Mouse (Mus musculus) liver, adult 2 months (tissue): Measurements from ENCODE around the gene Kalrn. TPM values are rescaled to one million over a fixed set of nuclear protein-coding genes. Genes with fewer than 3 reads are reported as not detected.

Experiments used
- DNase-seq: peaks from one replicate; pipeline ENCODE4 v3.0.0-alpha.2; 2011; ENCODE audit warnings: low read depth, low spot score; ENCODE audit errors: extremely low read depth
- H3K27ac ChIP-seq: fragments of 200-500 bp; replicated peaks from 2 replicates; pipeline ENCODE4 v1.5.1; 2012; ENCODE audit warnings: low read depth, mild to moderate bottlenecking, control low read depth, inconsistent platforms, low read length; ENCODE audit not compliant: insufficient read depth
- H3K27me3 ChIP-seq: fragments of 200-500 bp; 2 replicates; pipeline ENCODE4 v1.6.1; 2012; ENCODE audit warnings: mild to moderate bottlenecking, moderate library complexity, low read length, inconsistent platforms; ENCODE audit not compliant: control insufficient read depth, insufficient read depth
- H3K36me3 ChIP-seq: fragments of 200-500 bp; 2 replicates; pipeline ENCODE4 v1.6.1; 2012; ENCODE audit warnings: low read length, inconsistent platforms; ENCODE audit not compliant: control insufficient read depth, insufficient read depth
- H3K4me1 ChIP-seq: fragments of 200-500 bp; 2 replicates; pipeline ENCODE4 v1.6.1; 2011; ENCODE audit warnings: low read length; ENCODE audit not compliant: control insufficient read depth, insufficient read depth
- H3K4me3 ChIP-seq: fragments of 200-500 bp; 2 replicates; pipeline ENCODE4 v1.5.1; 2011; ENCODE audit warnings: low read depth, mild to moderate bottlenecking, control low read depth, low read length, moderate library complexity; ENCODE audit not compliant: insufficient read depth
- H3K79me2 ChIP-seq: fragments of 200-500 bp; 2 replicates; pipeline ENCODE4 v1.6.1; 2012; ENCODE audit warnings: inconsistent platforms, mild to moderate bottlenecking, low read length, moderate library complexity; ENCODE audit not compliant: control insufficient read depth, insufficient read depth
- H3K9ac ChIP-seq: fragments of 200-500 bp; 2 replicates; pipeline ENCODE4 v1.6.1; 2012; ENCODE audit warnings: low read depth, mild to moderate bottlenecking, control low read depth, inconsistent platforms, low read length
- CTCF ChIP-seq: fragments of 200-500 bp; IDR thresholded peaks from 2 replicates; pipeline ENCODE4 v1.5.1; 2011; ENCODE audit warnings: low read depth, low read length, control low read depth
- POLR2A ChIP-seq: fragments of 200-500 bp; IDR thresholded peaks from 2 replicates; pipeline ENCODE4 v1.6.1; 2011; ENCODE audit warnings: low read length, control low read depth; ENCODE audit not compliant: insufficient read depth; ENCODE audit errors: extremely low read depth
- WGBS: fragments of 180-500 bp; shearing (Covaris S2); methylation state at CpG from one replicate; pipeline ENCODE4 v1.1.7; 2018; 5-methylcytosine and 5-hydroxymethylcytosine counted together
- polyA plus RNA-seq: library from polyadenylated mRNA; depleted of rRNA; stranded (reverse); fragments of >200 nt; gene quantifications from 2 replicates; pipeline ENCODE4 v1.2.3, GENCODE M21; 2012
- total RNA-seq: library from RNA; depleted of rRNA; stranded (reverse); fragments of >200 nt; gene quantifications from 2 replicates; pipeline ENCODE4 v1.2.3, GENCODE M21; 2014

The Kalrn gene
- total and polyA plus RNA-seq, 2 experiments: 14.0 to 34.8 TPM

DNA sequence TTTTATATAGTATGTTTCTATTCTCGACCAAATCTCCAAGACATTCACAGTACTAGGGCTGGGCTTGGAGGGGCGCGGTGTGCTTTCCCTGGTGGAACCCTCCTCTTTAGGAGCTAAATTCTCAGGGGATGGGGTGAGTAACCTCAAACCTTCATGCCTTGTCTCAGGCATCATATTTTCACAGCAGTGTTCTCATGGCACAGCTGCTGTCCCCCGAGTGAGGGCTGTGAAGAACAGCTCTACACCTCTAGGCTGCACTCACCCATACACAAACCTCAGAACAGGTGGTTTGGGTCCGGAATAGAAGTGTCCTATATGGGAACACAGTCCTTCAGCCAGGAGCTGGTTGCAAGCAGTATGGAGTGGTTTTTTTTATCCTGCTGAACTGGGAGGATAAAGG lies 245.4 kb downstream of the Kalrn start:
- H3K79me2 ChIP-seq: no peaks in the 10 kb centered on the region
- DNase-seq: no peak
- 87% methylated on average over 5 of the region's 5 CpGs for WGBS

DNA sequence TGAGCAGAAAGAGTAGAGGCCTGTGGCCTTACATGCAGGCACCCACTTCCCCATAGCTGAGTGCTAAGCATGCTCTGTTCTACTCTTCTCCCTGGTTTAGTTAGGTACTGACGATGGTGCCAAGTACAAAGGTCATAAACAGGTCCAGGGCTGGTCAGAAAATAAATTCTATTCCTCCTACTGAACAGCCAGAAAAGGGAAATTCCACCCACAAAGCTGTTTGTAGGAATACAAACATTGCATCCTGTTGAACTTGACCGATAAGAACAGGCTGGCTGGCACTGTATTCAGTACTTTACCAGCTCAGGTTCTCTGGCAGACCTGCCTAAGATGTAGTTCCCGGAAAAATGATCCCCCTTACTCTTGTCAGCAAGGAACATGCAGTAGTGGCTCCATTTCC lies 247.5 kb downstream of the Kalrn start:
- WGBS: 8% methylated on average over 3 of the region's 3 CpGs
- Histone ChIP-seq H3K36me3 (no peaks in the 10 kb centered on the region), H3K9ac (no peak overlapping the region), H3K4me1 (peaks cover 19% of the 10 kb centered on the region), H3K4me3 (no peak overlapping the region), H3K27ac (peak overlapping the region; percentile 51), H3K79me2 (no peaks in the 10 kb centered on the region), H3K27me3 (no peaks in the 10 kb centered on the region)
- TF ChIP-seq CTCF (no peak), POLR2A (no peak)
- peak; percentile 97 for DNase-seq

More for the DNA sequence above, 245.4 kb downstream of the Kalrn start:
- Histone ChIP-seq H3K27ac (no peak overlapping the region), H3K27me3 (no peaks in the 10 kb centered on the region), H3K36me3 (no peaks in the 10 kb centered on the region), H3K4me3 (no peak overlapping the region), H3K9ac (no peak overlapping the region), H3K4me1 (peaks cover 19% of the 10 kb centered on the region)
- TF ChIP-seq POLR2A (no peak), CTCF (no peak)

DNA sequence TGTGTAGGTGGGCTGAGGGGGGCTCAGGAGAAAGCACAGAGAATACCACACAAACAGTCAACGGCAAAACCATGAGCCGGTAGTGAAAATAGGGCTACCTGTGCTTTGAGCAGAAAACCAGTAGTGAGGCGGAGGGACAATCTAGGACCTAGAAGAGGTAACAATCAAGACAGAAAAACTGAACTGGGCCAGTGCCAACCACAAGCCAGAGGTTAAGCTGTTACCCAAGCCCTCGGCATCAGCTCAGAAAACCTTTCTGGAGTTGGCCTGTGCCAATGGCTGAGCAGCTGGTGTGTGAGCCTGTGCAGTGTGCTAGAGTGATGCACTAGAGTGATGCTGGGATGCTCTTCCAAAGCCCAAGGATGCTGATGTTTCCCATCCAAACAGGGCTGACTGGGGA lies 248.2 kb downstream of the Kalrn start:
- peaks cover 25% of the 10 kb centered on the region for H3K4me1 ChIP-seq
- no peak overlapping the region for H3K4me3 ChIP-seq
- no peak overlapping the region for H3K9ac ChIP-seq
- H3K79me2 ChIP-seq: no peaks in the 10 kb centered on the region
- H3K27ac ChIP-seq: peak overlapping the region; percentile 51
- TF ChIP-seq POLR2A: no peak
- no peaks in the 10 kb centered on the region for H3K36me3 ChIP-seq
- 46% methylated on average over 4 of the region's 4 CpGs for WGBS
- peak; percentile 79 for DNase-seq
- H3K27me3 ChIP-seq: no peaks in the 10 kb centered on the region

DNA sequence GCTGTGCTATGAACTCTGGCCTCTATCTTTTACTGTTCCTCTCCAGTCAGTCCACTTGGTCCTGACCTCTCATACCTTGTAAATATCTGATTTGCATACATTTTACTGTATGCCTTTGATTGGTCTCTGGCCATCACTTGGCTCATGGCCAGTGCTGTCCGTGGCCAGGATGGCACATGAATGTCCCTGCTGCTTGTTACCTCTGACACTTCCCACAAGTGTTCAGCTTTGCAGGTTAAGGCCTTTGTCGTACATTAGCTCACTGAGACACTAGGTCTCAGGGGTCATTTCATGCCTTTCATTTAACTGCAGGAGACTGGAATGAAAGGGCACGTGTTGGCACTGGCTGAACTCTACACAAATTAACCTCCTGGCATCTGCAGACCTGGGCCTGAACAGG lies 248.6 kb downstream of the Kalrn start:
- WGBS: 24% methylated on average over 3 of the region's 3 CpGs
- H3K4me1 ChIP-seq: peaks cover 29% of the 10 kb centered on the region
- no peak for TF ChIP-seq CTCF
- TF ChIP-seq POLR2A: no peak
- no peaks in the 10 kb centered on the region for H3K79me2 ChIP-seq
- H3K9ac ChIP-seq: no peak overlapping the region
- no peaks in the 10 kb centered on the region for H3K27me3 ChIP-seq
- peak; percentile 62 for DNase-seq
- no peak overlapping the region for H3K4me3 ChIP-seq
- peak overlapping the region; percentile 8; the same call in 1 of the 2 replicates for H3K27ac ChIP-seq
- H3K36me3 ChIP-seq: no peaks in the 10 kb centered on the region

DNA sequence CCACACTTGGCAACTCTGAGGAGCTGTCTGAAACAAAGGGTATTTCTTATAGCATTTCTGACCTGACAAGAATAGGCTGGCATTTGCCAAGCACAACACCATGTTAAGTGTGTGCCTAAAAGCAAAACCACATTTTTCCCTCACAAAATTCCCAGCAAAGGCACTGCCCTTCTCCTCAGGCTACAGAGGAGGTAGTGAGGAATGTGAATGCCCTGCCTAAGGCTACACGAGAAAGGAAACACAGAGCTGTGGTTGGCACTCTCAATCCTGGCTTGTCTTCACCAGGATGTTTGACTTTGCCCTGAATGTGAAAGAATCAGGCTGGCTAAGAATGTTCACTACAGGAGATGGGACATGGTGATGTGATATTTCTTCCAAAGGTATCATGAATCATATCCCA lies 249.8 kb downstream of the Kalrn start:
- Histone ChIP-seq H3K79me2 (no peaks in the 10 kb centered on the region), H3K36me3 (no peaks in the 10 kb centered on the region), H3K9ac (no peak overlapping the region), H3K4me1 (peaks cover 28% of the 10 kb centered on the region), H3K4me3 (no peak overlapping the region), H3K27me3 (no peaks in the 10 kb centered on the region), H3K27ac (no peak overlapping the region)
- WGBS: 25% methylated on average over 1 of the region's 1 CpGs
- no peak for TF ChIP-seq POLR2A
- TF ChIP-seq CTCF: no peak
- DNase-seq: no peak

DNA sequence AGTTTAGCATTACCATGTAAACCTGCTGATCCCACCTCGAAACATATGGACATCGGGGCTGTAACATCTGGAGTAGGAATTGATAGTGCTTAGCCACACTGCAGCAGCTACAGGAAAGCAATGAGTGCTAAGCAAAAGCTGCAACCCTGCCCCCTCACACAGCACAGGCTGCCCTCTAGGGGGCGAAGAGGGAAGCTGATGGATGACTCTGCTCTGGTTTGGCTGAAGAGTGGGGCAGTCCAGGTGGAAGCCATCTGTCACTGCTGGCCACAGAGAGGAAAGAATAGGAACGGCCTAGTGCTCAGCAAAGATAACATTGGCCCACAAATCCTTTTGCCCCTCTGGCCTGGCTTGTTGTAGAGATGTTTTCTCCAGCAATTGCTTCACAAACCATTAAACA lies 250.8 kb downstream of the Kalrn start:
- Histone ChIP-seq H3K79me2 (no peaks in the 10 kb centered on the region), H3K27me3 (no peaks in the 10 kb centered on the region), H3K4me1 (peaks cover 28% of the 10 kb centered on the region), H3K4me3 (no peak overlapping the region), H3K36me3 (no peaks in the 10 kb centered on the region), H3K27ac (no peak overlapping the region), H3K9ac (no peak overlapping the region)
- DNase-seq: no peak
- TF ChIP-seq CTCF (peak; percentile 90), POLR2A (no peak)
- WGBS: 39% methylated on average over 4 of the region's 4 CpGs
